Mouse (Mus musculus): Measurements from ENCODE around the gene Ttyh3.

The Ttyh3 gene

DNA sequence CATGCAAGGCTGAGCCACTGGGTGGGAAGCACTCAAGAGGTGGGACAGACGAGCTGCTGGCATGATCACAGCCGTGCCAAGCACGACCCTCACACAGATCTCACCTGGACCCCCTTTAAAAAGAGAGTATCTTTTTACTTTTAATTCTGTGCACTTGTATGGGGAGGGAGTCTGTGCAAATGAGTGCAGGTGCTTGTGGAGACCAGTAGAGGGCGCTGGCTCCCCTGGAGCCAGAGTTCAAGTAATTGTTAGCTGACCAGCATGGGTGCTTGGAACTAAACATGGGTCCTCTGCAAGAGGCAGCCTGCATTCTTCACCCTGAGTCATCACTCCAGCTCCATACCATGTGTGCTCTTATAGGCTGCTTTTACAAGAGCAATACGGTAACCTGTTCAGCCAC is 21.3 kb downstream of the Ttyh3 start:
- DNase-seq, result no peak

DNA sequence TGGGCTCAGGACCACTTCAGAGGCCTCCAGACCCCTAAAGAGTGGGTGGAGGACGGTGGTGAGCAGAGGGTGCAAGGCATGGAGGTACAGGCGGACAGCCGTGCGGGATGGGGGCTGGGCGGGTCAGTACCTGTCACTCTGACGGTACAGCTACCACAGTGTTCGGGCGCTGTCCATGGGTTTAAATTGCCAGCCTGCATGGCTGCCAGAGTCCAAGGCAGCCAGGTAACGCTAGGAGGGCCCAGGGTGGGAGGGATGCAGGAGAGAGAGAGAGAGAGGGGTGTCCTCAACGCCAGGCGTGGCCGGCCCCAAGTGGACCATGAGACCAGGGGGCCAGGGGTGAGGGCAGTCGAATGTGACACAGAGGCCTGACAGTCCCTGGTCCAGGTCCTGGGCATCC is 23.9 kb downstream of the Ttyh3 start:
- DNase-seq, result no peak

DNA sequence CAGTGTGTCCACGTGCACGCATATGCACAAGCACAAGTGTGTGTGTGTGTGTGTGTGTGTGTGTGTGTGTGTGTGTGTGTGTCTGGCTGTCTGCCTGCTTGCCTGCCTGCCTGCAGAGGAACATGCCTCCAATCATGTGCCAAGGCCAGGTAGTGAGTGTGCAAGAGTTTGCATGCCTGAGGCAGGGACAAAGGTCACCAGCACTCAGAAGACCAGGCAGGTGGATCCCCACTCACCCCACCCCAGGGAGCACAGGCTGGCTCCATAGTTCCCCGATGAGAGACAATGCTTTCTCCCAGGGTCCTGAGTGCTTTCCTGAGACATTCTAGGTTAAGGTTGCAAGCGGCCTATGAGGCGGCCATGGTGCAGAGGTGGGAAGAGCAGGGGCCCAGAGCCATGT is 24.6 kb downstream of the Ttyh3 start:
- DNase-seq, result no peak

- no peak for DNase-seq
Measured at GRCm38 (mm10) chr5:140623791-140624190, 25.0 kb downstream of the Ttyh3 start.

DNA sequence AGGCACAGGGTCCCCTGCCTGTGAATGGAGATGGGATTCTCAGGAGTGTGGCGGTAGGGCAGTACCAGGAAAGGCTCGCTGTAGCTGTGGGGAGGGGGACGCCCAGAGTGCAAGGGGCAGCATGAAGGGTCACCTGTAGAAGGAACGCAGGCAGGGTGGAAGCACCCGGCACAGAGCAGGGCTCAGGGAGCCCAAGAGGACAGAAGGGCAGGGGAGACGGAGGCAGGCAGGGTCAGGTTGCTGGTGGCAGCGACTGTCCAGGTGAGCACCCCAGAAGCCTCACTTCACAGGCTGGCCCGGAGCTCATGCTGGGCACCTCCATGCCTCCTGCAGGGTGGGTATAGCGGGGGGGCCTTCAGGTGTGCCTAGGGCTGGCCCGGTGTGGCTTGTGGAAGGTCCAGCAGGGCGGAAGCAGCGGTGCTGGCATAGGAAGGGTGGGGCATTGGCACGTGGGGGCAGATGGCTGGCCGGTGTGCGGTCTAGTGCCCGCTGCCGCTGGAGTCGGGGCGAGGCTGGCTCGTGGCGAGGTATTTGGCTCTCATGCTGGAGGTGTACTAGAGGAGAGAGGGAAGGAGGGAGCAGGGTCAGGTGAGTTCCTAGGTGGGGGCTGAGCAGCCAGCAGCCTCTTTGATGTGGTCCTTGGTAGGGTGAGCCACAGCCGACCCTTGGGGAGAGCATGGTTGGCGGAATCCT is 25.7 kb downstream of the Ttyh3 start:
- no peak for DNase-seq

DNA sequence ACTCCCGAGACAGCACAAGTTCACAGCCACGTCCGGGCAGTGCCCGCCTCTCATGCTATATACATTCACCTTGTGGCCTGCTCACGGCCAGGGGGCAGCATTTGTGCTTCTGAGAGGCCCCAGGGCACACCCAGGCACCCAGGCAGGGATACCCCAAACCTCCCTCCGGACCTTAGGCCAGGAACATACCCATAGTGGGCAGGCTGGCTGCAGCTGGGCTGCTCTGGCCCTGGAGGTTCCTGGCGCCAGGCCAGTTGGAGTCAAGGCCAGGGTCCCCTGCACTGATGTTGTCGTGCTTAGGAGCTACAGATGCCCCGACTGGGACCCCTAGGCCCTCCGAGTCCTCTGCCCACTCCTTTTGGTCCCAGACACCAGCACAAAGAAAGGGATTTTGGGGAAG is 27.3 kb downstream of the Ttyh3 start:
- DNase-seq, result no peak

GRCm38 (mm10) chr5:140621092-140621491 is 27.7 kb downstream of the Ttyh3 start:
- DNase-seq, result no peak

GRCm38 (mm10) chr5:140619895-140620736 is 28.7 kb downstream of the Ttyh3 start:
- DNase-seq, result no peak

DNA sequence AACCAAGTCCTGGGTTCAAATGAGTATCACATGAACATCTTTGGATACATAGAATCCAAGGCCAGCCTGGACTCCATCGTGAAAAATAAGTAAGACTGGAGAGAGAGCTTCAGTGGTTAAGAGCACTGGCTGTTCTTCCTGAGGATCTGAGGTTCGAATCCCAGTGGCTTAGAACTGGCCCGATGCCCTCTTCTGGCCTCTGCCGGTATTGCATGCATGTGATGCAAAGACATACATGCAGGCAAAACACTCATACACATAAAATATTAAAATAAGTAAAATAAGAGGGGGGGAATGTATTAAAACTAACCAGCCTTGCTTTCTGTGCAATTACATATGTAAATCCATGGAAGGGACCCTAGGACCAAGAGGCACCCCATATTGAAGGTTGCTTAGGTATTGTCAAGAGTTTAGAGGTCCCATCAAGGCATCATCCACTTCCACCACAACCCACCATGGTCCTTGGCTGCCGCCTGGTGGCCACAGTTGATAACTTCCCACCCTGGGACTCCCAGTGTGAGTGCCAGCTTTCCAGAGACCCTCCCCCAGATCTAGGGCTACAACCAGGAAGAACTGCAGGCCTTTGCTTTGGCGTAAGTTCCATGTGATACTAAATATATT is 29.6 kb downstream of the Ttyh3 start:
- peak; percentile 63 for DNase-seq

GRCm38 (mm10) chr5:140617714-140618113 is 31.1 kb downstream of the Ttyh3 start:
- no peak for DNase-seq

DNA sequence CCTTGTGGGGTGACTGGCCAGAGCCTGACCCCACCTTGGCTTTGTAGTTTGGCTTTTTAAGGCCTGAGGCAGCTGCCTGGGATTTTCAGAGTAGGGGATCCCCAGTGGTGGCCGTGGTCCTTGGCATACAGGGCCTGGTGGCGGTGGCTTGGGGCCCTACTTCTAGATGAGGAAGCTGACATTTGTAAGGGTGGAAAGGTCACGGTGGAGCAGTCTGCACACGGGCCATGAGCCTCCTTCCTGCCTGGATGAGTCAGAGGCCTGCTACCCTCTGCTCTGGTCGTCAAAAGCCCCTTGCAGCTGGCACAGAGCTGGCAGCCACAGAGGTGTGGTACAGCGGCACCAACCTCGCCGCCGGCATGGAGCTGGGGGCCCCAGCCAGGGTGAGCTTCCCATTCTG is 32.1 kb downstream of the Ttyh3 start:
- DNase-seq, result no peak

DNA sequence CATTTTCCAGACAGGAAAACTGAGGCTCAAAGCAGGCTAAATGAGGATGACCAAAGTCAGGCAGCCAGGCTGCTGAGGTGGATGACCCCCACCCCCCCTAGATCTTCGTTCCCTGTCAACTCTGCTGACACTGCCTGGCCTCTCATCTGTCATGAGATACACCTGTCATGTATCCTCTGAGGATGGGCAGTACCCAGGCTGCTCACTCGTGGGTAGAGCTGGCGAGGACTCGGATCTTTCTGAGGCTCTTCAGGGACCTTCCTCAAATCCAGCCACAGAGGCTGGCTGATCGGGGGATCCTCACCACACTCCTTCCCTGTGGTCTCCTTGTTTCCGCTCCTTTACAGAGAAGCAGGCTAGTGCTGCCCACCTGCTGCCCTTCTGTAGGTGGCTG is 32.7 kb downstream of the Ttyh3 start:
- no peak for DNase-seq

- DNase-seq, result no peak
Measured at GRCm38 (mm10) chr5:140615321-140616109, 33.3 kb downstream of the Ttyh3 start.

- DNase-seq, result no peak
Measured at GRCm38 (mm10) chr5:140614837-140615236, 34.0 kb downstream of the Ttyh3 start.

- no peak for DNase-seq
Measured at GRCm38 (mm10) chr5:140614141-140614540, 34.7 kb downstream of the Ttyh3 start.

- DNase-seq, result no peak
Measured at GRCm38 (mm10) chr5:140612191-140612590, 36.6 kb downstream of the Ttyh3 start.

GRCm38 (mm10) chr5:140611611-140612185 is 37.1 kb downstream of the Ttyh3 start:
- DNase-seq, result no peak

- DNase-seq, result peak; percentile 75
Measured at GRCm38 (mm10) chr5:140611021-140611583, 37.7 kb downstream of the Ttyh3 start.

DNA sequence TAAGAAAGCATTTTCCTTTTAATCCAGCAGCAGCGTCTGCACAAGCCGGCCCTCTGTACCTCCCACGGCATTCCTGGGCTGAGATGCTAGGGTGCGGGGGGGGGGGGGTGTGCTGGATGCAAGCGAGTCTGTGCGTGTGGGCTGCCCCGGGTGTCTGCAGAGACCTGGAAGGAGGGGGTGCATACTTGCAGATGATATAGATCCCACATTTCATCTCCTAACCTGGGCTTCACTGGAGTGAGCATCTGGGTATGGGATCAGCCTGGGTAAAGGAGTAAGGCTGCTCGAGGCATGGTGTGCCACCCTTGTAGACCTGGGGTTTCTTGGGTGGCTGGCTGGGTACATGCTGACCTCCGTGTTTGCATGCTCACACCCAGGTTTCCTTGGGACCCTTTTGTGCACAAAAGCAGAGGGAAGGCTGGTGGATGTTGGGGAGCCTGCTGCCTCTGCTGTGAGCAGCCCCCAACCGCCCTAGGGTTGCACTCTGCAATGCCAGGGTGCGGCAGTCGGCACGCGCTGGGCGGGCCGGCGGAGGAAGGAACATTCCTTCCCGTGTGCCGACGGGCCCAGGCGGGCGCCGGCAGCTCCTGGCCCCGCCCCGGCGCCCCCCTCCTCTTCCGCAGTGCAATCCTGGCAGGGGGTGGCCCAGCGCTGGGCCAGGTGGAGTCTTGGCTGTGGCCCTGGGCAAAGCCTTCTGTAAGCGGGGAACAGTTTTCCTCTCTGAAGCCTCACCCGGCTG is 38.4 kb downstream of the Ttyh3 start:
- no peak for DNase-seq

DNA sequence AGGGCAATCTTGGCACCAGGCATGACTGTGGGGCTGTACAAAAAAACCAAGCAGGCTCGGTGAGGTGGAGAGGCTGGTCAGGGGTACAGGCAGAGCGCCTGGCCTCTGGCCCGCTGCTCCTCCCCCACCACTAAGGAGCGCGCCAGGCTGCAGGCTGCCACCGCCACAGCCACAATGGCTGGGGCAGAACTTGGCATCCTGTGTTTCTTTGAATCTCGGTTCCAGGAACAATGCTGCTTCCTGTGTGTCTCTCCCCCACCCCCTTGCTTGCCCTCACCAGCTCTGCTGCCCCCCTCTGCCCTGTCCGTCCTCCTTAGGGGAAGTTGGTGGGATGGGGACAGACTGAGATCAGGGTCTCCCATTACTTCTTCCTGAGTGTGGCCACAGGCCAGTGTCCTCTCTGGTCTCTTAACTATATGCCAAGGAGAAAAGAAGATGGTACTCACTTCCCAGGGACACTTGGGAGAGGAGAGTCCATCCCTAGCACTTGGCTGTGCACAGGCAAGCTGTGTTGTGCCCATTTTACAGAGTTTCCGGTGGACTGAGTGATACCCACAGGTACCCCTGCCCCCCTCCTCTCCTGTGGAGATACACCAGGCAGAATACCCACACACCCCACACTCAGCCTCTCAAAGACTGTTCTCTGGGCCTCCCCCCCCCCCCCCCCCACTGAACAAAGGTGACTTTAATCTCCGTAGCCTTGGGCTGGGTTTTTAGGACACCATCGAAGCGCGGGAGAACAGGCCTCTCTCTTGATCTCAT is 39.1 kb downstream of the Ttyh3 start:
- peak; percentile 63 for DNase-seq

DNA sequence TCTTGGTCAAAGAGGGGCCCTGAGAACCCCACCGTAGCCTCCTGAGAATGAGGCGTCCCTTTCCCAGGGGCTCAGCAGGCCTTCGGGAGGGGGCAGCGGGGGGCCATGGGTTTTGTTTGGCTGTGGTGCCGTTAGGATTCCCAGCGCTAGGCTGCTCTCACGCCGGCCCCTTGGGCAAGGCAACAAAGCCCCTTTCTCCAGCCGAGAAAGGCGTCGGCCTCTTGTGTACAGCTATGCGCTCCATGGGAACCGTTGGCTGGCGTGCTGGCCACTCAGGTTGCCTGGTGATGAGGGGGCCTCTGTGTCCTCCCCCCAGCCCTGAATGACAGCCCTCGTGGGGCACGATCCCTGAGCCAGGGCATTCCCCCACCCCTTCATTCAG is 40.2 kb downstream of the Ttyh3 start:
- no peak for DNase-seq
